Mouse (Mus musculus): Measurements from ENCODE around the gene Faap20. TPM values are rescaled to one million over a fixed set of nuclear protein-coding genes. Genes with fewer than 3 reads are reported as not detected.

Gene Faap20
- polyA plus RNA-seq, 1 experiment, result 40.4 TPM

DNA sequence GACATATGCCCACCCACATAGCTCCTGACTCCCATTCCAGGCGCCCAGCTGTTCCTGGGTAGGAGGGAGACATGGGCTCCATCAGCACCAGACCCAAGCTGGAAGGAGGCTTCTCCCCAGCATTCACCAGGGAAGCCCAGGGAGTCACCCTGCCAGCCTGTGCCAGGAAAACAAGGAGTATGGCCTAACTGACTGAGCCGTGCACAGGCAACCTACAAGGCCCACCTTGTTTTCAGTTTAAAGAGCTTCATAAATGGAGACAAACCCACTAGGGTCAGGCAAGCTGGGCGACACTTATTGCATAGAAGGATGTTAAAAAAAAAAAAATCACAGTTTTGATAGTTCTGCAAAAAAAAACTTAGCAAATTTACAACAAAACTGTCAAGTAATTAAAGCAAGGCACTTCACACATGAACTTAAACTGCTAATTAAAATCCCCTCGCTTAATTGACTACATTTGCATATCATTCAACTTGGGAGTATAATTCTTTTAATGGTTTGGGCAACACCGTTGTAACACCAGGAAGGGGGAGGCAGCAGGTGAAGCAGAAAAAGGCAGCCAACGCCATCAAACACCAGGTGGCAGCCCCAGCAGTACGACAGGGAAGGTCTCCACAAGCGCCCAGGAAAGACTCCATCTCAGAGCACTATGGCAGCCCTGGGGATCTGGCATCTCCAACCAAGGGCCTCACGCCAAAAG is 36.4 kb upstream of the Faap20 start:
- no peak overlapping the region for H3ac ChIP-seq (ENCODE audit: control insufficient read depth, insufficient read length)
- peaks cover 10% of the 10 kb centered on the region for H3K36me3 ChIP-seq (ENCODE audit: control insufficient read depth, insufficient read depth)
- H3K4me2 ChIP-seq (ENCODE audit: low read depth), result no peak overlapping the region
- no peaks in the 10 kb centered on the region for H3K27me3 ChIP-seq (ENCODE audit: control insufficient read depth, insufficient read depth, insufficient read length)
- peaks cover 98% of the 10 kb centered on the region for H3K79me2 ChIP-seq (ENCODE audit: control insufficient read depth, insufficient read depth)
- no peak overlapping the region for H3K4me3 ChIP-seq
- TF ChIP-seq MAX (IDR thresholded peaks at IDR 0.05; ENCODE audit: low read depth) (no peak), SRF (IDR thresholded peaks at IDR 0.05; ENCODE audit: control insufficient read depth, insufficient read length, low read depth) (no peak), E2F4 (IDR thresholded peaks at IDR 0.05; ENCODE audit: insufficient read depth) (no peak), MYOG (IDR thresholded peaks at IDR 0.05; ENCODE audit: control insufficient read depth in 1 of 3, insufficient read depth in 1 of 3, insufficient read length in 2 of 3, low read depth in 2 of 3) (peak in 1 of 3 experiments; percentile 30), TCF3 (IDR thresholded peaks at IDR 0.05; ENCODE audit: insufficient read length, low read depth) (no peak), POLR2AphosphoS2 (IDR thresholded peaks at IDR 0.05; ENCODE audit: insufficient read length, low read depth) (no peak), MYOD1 (IDR thresholded peaks at IDR 0.05; ENCODE audit: control insufficient read depth in 1 of 3, insufficient read length in 2 of 3, low read depth in 2 of 3) (peak in 2 of 3 experiments; percentile 11 to 21), USF1 (IDR thresholded peaks at IDR 0.05; ENCODE audit: low read depth) (no peak), TCF12 (IDR thresholded peaks at IDR 0.05; ENCODE audit: insufficient read depth, poor library complexity, severe bottlenecking) (no peak), CEBPB (IDR thresholded peaks at IDR 0.05; ENCODE audit: insufficient read depth, poor library complexity, severe bottlenecking) (no peak), POLR2A (IDR thresholded peaks at IDR 0.05; ENCODE audit: insufficient read length, low read depth) (no peak), REST (IDR thresholded peaks at IDR 0.05; ENCODE audit: insufficient read depth, insufficient read length) (no peak)

DNA sequence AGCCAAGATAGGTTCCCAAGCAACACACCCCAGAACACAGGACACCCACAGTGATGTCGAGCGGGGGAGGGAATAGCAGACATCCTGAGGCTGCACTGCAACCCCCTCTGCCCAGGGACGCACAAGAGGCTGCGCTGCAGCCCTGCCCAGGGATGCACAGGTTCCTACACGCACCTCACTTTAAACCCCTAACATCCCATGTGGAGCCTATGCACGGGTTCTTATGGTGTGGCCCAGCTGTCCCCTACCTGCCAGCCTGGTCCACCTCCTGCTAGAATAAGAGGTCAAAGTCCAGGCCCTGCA is 35.9 kb upstream of the Faap20 start:
- H3K4me2 ChIP-seq (ENCODE audit: low read depth), result no peak overlapping the region
- no peak for TF ChIP-seq POLR2AphosphoS2 (IDR thresholded peaks at IDR 0.05; ENCODE audit: insufficient read length, low read depth)
- no peak for TF ChIP-seq E2F4 (IDR thresholded peaks at IDR 0.05; ENCODE audit: insufficient read depth)
- TF ChIP-seq MYOG (IDR thresholded peaks at IDR 0.05; ENCODE audit: control insufficient read depth in 1 of 3, insufficient read depth in 1 of 3, insufficient read length in 2 of 3, low read depth in 2 of 3), result no peak
- no peak for TF ChIP-seq CEBPB (IDR thresholded peaks at IDR 0.05; ENCODE audit: insufficient read depth, poor library complexity, severe bottlenecking)
- no peak for TF ChIP-seq USF1 (IDR thresholded peaks at IDR 0.05; ENCODE audit: low read depth)
- TF ChIP-seq SRF (IDR thresholded peaks at IDR 0.05; ENCODE audit: control insufficient read depth, insufficient read length, low read depth), result no peak
- no peak for TF ChIP-seq REST (IDR thresholded peaks at IDR 0.05; ENCODE audit: insufficient read depth, insufficient read length)
- no peak for TF ChIP-seq POLR2A (IDR thresholded peaks at IDR 0.05; ENCODE audit: insufficient read length, low read depth)
- TF ChIP-seq TCF3 (IDR thresholded peaks at IDR 0.05; ENCODE audit: insufficient read length, low read depth), result no peak
- no peak for TF ChIP-seq MAX (IDR thresholded peaks at IDR 0.05; ENCODE audit: low read depth)
- no peak for TF ChIP-seq TCF12 (IDR thresholded peaks at IDR 0.05; ENCODE audit: insufficient read depth, poor library complexity, severe bottlenecking)
- TF ChIP-seq MYOD1 (IDR thresholded peaks at IDR 0.05; ENCODE audit: control insufficient read depth in 1 of 3, insufficient read length in 2 of 3, low read depth in 2 of 3), result no peak
- no peaks in the 10 kb centered on the region for H3K27me3 ChIP-seq (ENCODE audit: control insufficient read depth, insufficient read depth, insufficient read length)
- no peak overlapping the region for H3K4me3 ChIP-seq
- H3ac ChIP-seq (ENCODE audit: control insufficient read depth, insufficient read length), result no peak overlapping the region
- H3K36me3 ChIP-seq (ENCODE audit: control insufficient read depth, insufficient read depth), result peaks cover 10% of the 10 kb centered on the region
- H3K79me2 ChIP-seq (ENCODE audit: control insufficient read depth, insufficient read depth), result peaks cover 98% of the 10 kb centered on the region

DNA sequence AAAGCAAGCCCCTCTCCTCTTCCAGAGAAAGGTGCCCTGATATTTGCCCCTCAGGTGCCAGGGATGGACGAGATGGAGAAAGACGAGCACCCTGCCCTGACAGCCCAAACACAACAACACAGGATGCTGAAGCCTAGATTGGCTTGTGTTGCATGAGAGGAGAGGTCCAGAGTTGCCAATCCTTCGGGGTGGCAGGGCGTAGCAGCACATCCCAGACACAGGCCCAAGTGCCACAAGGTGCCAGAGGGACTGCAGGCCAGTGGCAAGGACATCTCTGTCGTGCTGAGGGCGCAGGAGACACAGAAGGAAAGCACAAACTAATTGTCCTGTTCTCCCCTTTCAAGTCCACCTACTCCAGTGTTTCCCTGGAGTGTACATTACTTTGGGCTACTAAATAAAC is 35.4 kb upstream of the Faap20 start:
- Histone ChIP-seq H3ac (ENCODE audit: control insufficient read depth, insufficient read length) (no peak overlapping the region), H3K36me3 (ENCODE audit: control insufficient read depth, insufficient read depth) (peaks cover 10% of the 10 kb centered on the region), H3K4me2 (ENCODE audit: low read depth) (no peak overlapping the region), H3K27me3 (ENCODE audit: control insufficient read depth, insufficient read depth, insufficient read length) (no peaks in the 10 kb centered on the region), H3K4me3 (no peak overlapping the region), H3K79me2 (ENCODE audit: control insufficient read depth, insufficient read depth) (peaks cover 98% of the 10 kb centered on the region)
- no peak for TF ChIP-seq CEBPB (IDR thresholded peaks at IDR 0.05; ENCODE audit: insufficient read depth, poor library complexity, severe bottlenecking)
- TF ChIP-seq TCF12 (IDR thresholded peaks at IDR 0.05; ENCODE audit: insufficient read depth, poor library complexity, severe bottlenecking), result no peak
- TF ChIP-seq POLR2A (IDR thresholded peaks at IDR 0.05; ENCODE audit: insufficient read length, low read depth), result peak; percentile 30

DNA sequence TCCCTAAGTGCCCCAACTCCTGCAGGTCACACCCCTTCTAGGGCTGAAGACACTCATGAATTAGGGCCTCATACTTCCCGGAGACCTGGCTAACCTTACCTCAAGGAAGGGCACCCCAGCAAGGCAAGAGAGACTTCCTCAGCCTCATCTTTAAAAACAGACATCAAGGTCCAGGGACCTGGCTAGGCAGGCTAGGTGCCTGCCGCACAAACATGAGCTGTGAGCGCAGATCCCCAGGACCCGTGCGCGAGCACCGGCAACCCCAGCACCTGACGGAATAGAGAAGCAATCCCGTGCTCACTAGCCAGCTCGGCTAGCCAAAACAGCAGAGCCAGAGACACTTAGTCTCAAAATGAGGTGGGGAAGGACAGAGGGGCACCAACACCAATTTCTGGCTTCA is 34.8 kb upstream of the Faap20 start:
- peak overlapping the region; percentile 95 for H3K4me2 ChIP-seq (ENCODE audit: low read depth)
- no peak overlapping the region for H3K4me3 ChIP-seq
- H3ac ChIP-seq (ENCODE audit: control insufficient read depth, insufficient read length), result no peak overlapping the region
- peaks cover 5% of the 10 kb centered on the region for H3K36me3 ChIP-seq (ENCODE audit: control insufficient read depth, insufficient read depth)
- TF ChIP-seq POLR2AphosphoS2 (IDR thresholded peaks at IDR 0.05; ENCODE audit: insufficient read length, low read depth), result no peak
- no peak for TF ChIP-seq POLR2A (IDR thresholded peaks at IDR 0.05; ENCODE audit: insufficient read length, low read depth)
- no peak for TF ChIP-seq CEBPB (IDR thresholded peaks at IDR 0.05; ENCODE audit: insufficient read depth, poor library complexity, severe bottlenecking)
- TF ChIP-seq USF1 (IDR thresholded peaks at IDR 0.05; ENCODE audit: low read depth), result no peak
- no peak for TF ChIP-seq MAX (IDR thresholded peaks at IDR 0.05; ENCODE audit: low read depth)
- TF ChIP-seq MYOG (IDR thresholded peaks at IDR 0.05; ENCODE audit: control insufficient read depth in 1 of 3, insufficient read depth in 1 of 3, insufficient read length in 2 of 3, low read depth in 2 of 3), result no peak
- no peak for TF ChIP-seq SRF (IDR thresholded peaks at IDR 0.05; ENCODE audit: control insufficient read depth, insufficient read length, low read depth)
- TF ChIP-seq E2F4 (IDR thresholded peaks at IDR 0.05; ENCODE audit: insufficient read depth), result no peak
- no peak for TF ChIP-seq MYOD1 (IDR thresholded peaks at IDR 0.05; ENCODE audit: control insufficient read depth in 1 of 3, insufficient read length in 2 of 3, low read depth in 2 of 3)
- peaks cover 98% of the 10 kb centered on the region for H3K79me2 ChIP-seq (ENCODE audit: control insufficient read depth, insufficient read depth)
- no peaks in the 10 kb centered on the region for H3K27me3 ChIP-seq (ENCODE audit: control insufficient read depth, insufficient read depth, insufficient read length)

DNA sequence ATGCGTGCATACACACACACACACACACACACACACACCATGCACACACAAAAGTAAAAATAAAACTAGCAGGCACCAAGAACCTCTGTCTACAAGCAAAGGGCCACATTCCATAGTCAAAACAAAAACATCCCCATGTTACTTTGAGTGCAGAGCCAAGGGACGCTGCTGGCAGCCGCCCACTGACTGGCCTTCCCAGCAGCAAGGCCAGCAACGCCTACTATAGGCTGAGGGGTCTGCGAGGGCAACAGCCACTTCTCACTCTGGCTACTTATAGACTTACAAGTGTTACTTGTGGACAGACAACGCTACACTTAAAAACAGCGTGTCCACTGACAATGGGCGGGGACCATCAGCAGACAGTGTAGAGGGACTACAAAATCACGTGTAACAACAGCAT is 34.4 kb upstream of the Faap20 start:
- Histone ChIP-seq H3K27me3 (ENCODE audit: control insufficient read depth, insufficient read depth, insufficient read length) (no peaks in the 10 kb centered on the region), H3K79me2 (ENCODE audit: control insufficient read depth, insufficient read depth) (peaks cover 98% of the 10 kb centered on the region), H3K36me3 (ENCODE audit: control insufficient read depth, insufficient read depth) (peaks cover 5% of the 10 kb centered on the region), H3K4me2 (ENCODE audit: low read depth) (peak overlapping the region; percentile 95), H3K4me3 (peak overlapping the region; percentile 98), H3ac (ENCODE audit: control insufficient read depth, insufficient read length) (no peak overlapping the region)
- no peak for TF ChIP-seq TCF3 (IDR thresholded peaks at IDR 0.05; ENCODE audit: insufficient read length, low read depth)
- no peak for TF ChIP-seq REST (IDR thresholded peaks at IDR 0.05; ENCODE audit: insufficient read depth, insufficient read length)
- TF ChIP-seq POLR2A (IDR thresholded peaks at IDR 0.05; ENCODE audit: insufficient read length, low read depth), result no peak
- TF ChIP-seq E2F4 (IDR thresholded peaks at IDR 0.05; ENCODE audit: insufficient read depth), result no peak
- no peak for TF ChIP-seq MAX (IDR thresholded peaks at IDR 0.05; ENCODE audit: low read depth)
- no peak for TF ChIP-seq TCF12 (IDR thresholded peaks at IDR 0.05; ENCODE audit: insufficient read depth, poor library complexity, severe bottlenecking)
- TF ChIP-seq MYOG (IDR thresholded peaks at IDR 0.05; ENCODE audit: control insufficient read depth in 1 of 3, insufficient read depth in 1 of 3, insufficient read length in 2 of 3, low read depth in 2 of 3), result no peak
- TF ChIP-seq POLR2AphosphoS2 (IDR thresholded peaks at IDR 0.05; ENCODE audit: insufficient read length, low read depth), result no peak
- TF ChIP-seq USF1 (IDR thresholded peaks at IDR 0.05; ENCODE audit: low read depth), result no peak
- TF ChIP-seq SRF (IDR thresholded peaks at IDR 0.05; ENCODE audit: control insufficient read depth, insufficient read length, low read depth), result no peak
- no peak for TF ChIP-seq MYOD1 (IDR thresholded peaks at IDR 0.05; ENCODE audit: control insufficient read depth in 1 of 3, insufficient read length in 2 of 3, low read depth in 2 of 3)
- no peak for TF ChIP-seq CEBPB (IDR thresholded peaks at IDR 0.05; ENCODE audit: insufficient read depth, poor library complexity, severe bottlenecking)

Data from myocyte (in vitro differentiated cells).